Mouse (Mus musculus) bone marrow macrophage, adult 2 months (primary cell): ENCODE measurements at regions not wholly inside any gene's neighbourhood (a gene's known extent, or its start where the extent isn't known, plus 50 kb on each side); places are given as distances from the start of the nearest gene placed in this dataset.

Experiments used
- CTCF ChIP-seq: IDR thresholded peaks from 2 replicates; pipeline ENCODE4 v1.5.1; 2012; ENCODE audit warnings: low read depth, mild to moderate bottlenecking, low read length, moderate library complexity
- POLR2A ChIP-seq: IDR thresholded peaks from 2 replicates; pipeline ENCODE4 v1.6.1; 2012; ENCODE audit warnings: mild to moderate bottlenecking, low read depth, low read length, borderline replicate concordance

DNA sequence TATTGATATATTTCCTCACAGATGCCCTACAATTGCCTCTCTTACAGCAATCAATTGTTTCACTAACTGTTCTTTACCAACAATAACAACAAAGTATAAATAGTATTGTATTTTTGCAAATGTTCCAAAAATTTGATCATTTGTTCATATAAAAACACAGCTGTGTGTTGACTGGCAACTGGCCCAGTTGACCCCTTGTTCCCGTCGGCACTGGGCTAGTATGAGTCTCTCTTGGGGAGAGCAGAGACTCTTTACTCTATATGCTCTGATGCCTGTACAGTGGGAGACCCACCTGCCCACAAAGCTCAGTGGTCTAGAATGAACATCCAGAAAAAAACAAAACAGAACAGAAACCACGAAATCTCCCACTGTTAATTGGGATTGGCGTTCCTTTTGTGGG, 86.4 kb upstream of the Spef2 start:
- TF ChIP-seq CTCF (no peak), POLR2A (no peak)
